Mouse (Mus musculus) c-Kit-negative CD71-positive TER-119-positive erythroid progenitor cells, embryonic 14.5 days (primary cell): Measurements from ENCODE around the gene Lrp1.

Experiments
- DNase-seq: peaks from one replicate; pipeline ENCODE4 v3.0.0-alpha.2; 2013; ENCODE audit warnings: low read depth, low spot score

Gene Lrp1

GRCm38 (mm10) chr10:127616261-127616679 lies 4.7 kb downstream of the Lrp1 start:
- no peak for DNase-seq

- DNase-seq = no peak
Measured at GRCm38 (mm10) chr10:127615591-127615990, 5.4 kb downstream of the Lrp1 start.

GRCm38 (mm10) chr10:127615034-127615374 lies 5.9 kb downstream of the Lrp1 start:
- DNase-seq = no peak

GRCm38 (mm10) chr10:127614236-127615033 lies 6.5 kb downstream of the Lrp1 start:
- no peak for DNase-seq

- DNase-seq = no peak
Measured at GRCm38 (mm10) chr10:127612079-127612775, 8.7 kb downstream of the Lrp1 start.

- no peak for DNase-seq
Measured at GRCm38 (mm10) chr10:127610066-127610415, 10.9 kb downstream of the Lrp1 start.

- no peak for DNase-seq
Measured at GRCm38 (mm10) chr10:127609415-127610065, 11.4 kb downstream of the Lrp1 start.

GRCm38 (mm10) chr10:127607059-127607458 lies 13.9 kb downstream of the Lrp1 start:
- DNase-seq = no peak

GRCm38 (mm10) chr10:127605756-127606155 lies 15.2 kb downstream of the Lrp1 start:
- no peak for DNase-seq

- DNase-seq = no peak
Measured at GRCm38 (mm10) chr10:127605251-127605547, 15.7 kb downstream of the Lrp1 start.

- DNase-seq = no peak
Measured at GRCm38 (mm10) chr10:127604465-127605250, 16.3 kb downstream of the Lrp1 start.

- DNase-seq = no peak
Measured at GRCm38 (mm10) chr10:127603437-127604371, 17.2 kb downstream of the Lrp1 start.

- DNase-seq = no peak
Measured at GRCm38 (mm10) chr10:127602194-127602593, 18.8 kb downstream of the Lrp1 start.

GRCm38 (mm10) chr10:127599779-127600541 lies 21.0 kb downstream of the Lrp1 start:
- no peak for DNase-seq

- no peak for DNase-seq
Measured at GRCm38 (mm10) chr10:127599252-127599651, 21.7 kb downstream of the Lrp1 start.

- DNase-seq = no peak
Measured at GRCm38 (mm10) chr10:127598607-127599006, 22.3 kb downstream of the Lrp1 start.

GRCm38 (mm10) chr10:127597311-127597901 lies 23.5 kb downstream of the Lrp1 start:
- no peak for DNase-seq

GRCm38 (mm10) chr10:127596321-127596941 lies 24.5 kb downstream of the Lrp1 start:
- DNase-seq = no peak
